Mouse (Mus musculus): ENCODE data around the gene Zfp882.
"Not testable (repeated sequence)": the region's sequence is repeated elsewhere in the genome, so short reads cannot be mapped to it uniquely, and the experiment has no call there.

The Zfp882 gene

GRCm38 (mm10) chr8:71952961-71953700, 44.7 kb downstream of the Zfp882 start:
- not testable (repeated sequence) for DNase-seq

DNA sequence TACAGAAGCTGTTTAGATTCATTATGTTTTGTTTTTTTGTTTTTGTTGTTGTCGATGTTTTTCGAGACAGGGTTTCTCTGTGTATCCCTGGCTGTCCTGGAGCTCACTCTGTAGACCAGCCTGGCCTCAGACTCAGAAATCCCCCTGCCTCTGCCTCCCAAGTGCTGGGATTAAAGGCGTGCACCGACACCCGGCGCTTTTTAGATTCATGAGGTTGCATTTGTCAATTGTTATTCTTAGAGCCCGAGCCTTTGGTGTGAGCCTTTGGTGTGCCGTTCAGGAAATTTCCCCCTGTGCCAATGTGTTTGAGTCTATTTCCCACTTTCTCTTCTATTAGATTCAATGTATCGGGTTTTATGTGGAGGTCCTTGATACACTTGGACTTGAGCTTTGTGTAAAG, 46.3 kb downstream of the Zfp882 start:
- DNase-seq: no peak

GRCm38 (mm10) chr8:71960483-71960882, 52.1 kb downstream of the Zfp882 start:
- no peak for DNase-seq

GRCm38 (mm10) chr8:71961796-71962195, 53.4 kb downstream of the Zfp882 start:
- DNase-seq: no peak

GRCm38 (mm10) chr8:71964051-71964450, 55.6 kb downstream of the Zfp882 start:
- DNase-seq: no peak

DNA sequence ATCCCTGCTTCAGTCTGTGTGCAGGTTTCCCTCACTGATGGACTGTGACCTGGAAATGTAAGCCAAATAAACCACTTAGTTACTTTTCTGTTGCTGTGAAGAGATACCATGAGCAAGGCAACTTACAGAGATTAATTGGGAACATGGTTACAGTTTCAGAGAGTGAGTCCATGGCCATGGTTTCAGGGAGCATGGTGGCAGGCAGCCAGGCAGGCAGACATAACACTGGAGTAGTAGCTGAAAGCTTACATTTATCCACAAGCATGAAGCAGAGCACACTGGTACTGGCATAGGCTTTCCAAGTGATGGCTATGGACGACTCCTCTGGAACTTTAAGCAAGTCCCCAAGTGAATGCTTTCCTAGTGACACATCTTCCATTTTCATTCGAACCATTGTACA, 56.8 kb downstream of the Zfp882 start:
- DNase-seq: no peak
